Mouse (Mus musculus) embryonic fibroblast, embryonic 13.5 days (primary cell): ENCODE results near the gene Sidt1.

Source experiments
- CTCF ChIP-seq: IDR thresholded peaks from 2 replicates; pipeline ENCODE4 v1.5.1; 2011; ENCODE audit warnings: mild to moderate bottlenecking, control low read depth, low read length, moderate library complexity, borderline replicate concordance; ENCODE audit not compliant: insufficient read depth
- POLR2A ChIP-seq: IDR thresholded peaks from 2 replicates; pipeline ENCODE4 v1.6.1; 2011; ENCODE audit warnings: low read depth, mild to moderate bottlenecking, control low read depth, low read length, moderate library complexity

DNA sequence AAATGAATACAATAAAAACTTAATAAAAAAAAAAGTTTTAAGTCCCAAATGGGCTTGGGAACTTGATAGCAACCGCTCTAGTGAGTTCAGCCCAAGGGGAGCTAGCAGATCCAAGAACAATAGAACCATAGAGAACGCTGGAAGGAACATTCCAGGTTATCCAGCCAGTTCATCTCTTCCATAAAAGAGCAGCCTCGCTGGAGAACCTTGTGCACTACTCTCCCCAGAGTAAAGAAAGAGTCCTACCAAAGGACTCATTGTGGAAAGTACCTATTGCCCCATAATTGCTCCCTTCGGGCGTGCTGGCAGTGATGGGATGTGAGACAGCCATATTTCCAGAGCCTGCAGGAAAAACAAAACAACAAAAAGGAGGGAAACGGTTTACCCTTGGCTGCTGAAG lies 63.4 kb downstream of the Sidt1 start:
- TF ChIP-seq CTCF (no peak), POLR2A (no peak)
